Mouse (Mus musculus): ENCODE measurements around the gene Gm49384.

Gene Gm49384

GRCm38 (mm10) chr12:69204052-69204833 lies at the start of gene Gm49384:
Gm49384 (minus strand) TSS chr12:69204267.
- DNase-seq = no peak

GRCm38 (mm10) chr12:69253806-69254205 lies 49.7 kb upstream of the Gm49384 start:
- no peak for DNase-seq

GRCm38 (mm10) chr12:69250756-69251155 lies 46.7 kb upstream of the Gm49384 start:
- no peak for DNase-seq

DNA sequence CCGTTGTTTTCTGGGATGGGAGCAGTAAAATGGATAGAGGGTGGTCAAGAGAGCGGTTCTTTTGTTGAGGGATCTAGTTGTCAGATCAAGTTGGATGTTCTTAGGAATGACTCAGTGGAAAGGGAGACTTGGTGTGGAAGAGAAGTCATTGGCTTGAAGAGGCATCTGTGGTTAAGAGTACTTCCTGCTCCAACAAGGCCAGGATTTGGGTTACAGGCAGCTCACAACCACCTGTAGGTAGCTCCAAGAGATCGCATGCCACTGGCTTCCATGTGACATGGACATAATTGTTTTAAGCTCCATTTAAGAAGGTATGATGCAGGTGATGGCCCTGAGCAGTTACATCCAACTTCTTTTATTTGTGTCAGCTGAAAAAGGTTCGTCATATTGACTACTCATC lies 45.7 kb upstream of the Gm49384 start:
- no peak for DNase-seq

DNA sequence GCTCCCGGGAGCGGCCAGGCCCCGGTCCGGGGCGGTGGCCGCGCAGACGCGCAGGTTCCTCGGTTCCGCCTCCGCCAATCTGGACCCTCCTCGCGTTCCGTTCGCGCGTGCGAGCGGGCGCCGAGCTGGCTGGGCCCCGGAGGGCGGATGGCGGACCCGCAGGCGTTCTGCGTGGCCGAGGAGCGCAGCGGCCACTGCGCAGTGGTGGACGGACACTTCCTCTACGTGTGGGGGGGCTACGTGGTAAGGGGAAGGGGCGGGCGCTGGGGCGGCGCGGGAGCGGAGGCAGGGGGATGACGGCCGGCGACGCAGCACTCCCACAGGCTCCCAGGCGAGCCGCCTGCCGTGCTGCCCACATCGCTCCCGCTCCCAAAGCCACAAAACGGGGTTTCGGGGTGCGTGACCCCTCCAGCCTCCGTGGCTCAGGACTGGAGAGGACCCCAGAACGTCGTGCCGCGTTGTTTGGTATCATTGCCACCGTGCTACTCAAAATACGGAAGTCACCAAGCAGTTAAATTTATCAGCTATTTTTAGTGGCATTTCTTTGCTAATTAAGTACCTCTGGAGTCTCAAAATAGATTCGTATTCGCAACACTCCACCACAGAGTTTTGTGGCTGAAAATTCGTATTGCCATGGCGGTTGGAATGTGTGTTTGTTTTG lies 37.8 kb upstream of the Gm49384 start:
- peak; percentile 81 to 85 for DNase-seq

GRCm38 (mm10) chr12:69241405-69241770 lies 37.3 kb upstream of the Gm49384 start:
- no peak for DNase-seq

GRCm38 (mm10) chr12:69240876-69241275 lies 36.8 kb upstream of the Gm49384 start, which contains the start of gene Klhdc1:
Klhdc1 (plus strand) TSS chr12:69241176.
- no peak for DNase-seq

DNA sequence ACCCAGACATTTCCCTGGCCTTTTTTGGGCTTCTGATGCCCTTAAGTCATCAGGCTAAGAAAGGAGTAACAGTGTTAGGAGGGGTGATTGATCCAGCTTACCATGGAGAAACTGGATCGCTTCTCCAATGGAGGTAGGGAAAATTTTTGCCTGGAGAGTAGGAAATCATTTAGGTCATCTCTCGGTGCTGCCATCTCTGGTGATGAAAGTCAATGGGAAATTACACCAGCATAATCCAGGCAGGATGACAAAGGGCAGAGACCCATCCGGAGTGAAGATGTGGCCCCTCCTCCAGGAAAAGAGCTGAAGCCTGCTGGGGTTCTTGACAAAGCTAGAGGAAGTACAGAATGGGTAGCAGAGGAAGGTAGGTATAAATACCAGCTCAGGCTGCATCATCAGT lies 34.2 kb upstream of the Gm49384 start:
- DNase-seq = peak; percentile 16 to 26

GRCm38 (mm10) chr12:69235782-69236181 lies 31.7 kb upstream of the Gm49384 start:
- DNase-seq = no peak

DNA sequence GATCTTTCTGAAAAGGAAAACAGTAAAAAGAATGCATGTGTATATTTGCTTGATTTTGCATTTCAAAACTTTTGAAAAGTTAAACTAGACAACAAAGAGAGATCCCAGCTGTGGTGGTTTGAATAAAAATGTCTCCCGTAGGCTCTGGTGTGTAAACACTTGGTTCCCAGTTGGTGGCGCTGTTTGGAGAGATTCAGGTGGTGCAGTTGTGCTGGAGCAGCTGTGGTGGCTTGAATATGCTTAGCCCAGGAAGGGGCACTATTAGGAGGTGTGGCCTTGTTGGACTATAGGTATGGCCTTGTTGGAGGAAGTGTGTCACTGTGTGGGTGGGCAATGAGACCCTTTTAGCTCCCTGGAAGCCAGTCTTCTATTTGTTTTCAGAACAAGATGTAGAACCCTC lies 25.2 kb upstream of the Gm49384 start:
- DNase-seq = peak; percentile 26 to 50

GRCm38 (mm10) chr12:69227776-69228466 lies 23.9 kb upstream of the Gm49384 start, which contains the start of gene Pole2:
Pole2 (minus strand) TSS chr12:69228195.
- DNase-seq = peak; percentile 92 to 94

DNA sequence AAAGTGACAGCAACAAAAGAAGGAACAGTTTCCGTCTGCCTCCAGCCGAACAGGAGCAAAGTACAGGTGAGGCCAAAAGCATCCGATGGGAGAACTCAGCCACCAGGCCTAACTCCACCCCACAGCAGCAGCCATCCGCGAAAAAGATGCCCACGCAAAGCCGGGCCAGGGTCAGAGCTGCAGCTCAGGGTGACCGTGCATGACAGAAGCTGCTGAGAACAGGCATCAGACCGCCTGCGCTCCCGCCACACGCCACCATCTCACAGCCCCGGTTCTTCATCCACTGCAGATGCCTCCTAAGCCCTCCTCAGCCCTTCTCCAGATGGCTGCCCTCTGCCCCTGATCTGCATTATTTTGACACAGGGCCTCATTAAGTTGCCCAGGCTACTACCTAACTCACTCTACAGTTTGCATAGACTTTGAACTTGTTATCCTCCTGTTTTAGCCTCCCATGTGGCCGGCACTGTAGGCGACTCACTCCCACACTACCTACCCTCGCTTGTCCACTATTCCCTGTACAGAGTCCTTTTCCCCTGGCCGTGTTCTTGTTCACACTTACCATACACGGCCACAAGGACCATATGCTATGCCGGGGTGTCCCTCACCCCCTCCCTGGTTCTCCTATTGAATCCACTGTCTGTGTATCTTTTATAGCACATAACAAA lies 16.7 kb upstream of the Gm49384 start:
- no peak for DNase-seq

DNA sequence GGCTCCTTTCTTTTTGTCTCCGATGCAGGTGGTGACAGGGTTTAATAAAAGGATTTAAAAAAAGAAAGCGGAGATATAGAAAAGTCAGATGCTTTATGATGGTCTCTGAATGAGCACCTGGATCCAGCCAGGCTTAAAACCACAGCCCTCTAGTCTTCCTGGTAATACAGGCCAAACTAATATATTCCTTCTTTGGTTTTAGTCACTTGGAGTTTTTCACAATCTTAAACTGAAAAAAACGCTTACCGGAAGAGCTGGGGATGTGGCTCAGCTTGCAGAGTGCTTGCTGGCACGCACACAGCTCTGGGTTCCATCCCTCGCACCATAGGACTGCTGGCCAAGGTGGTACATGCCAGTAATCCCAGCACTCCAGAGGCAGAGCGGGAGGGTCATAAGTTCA lies 12.5 kb upstream of the Gm49384 start:
- DNase-seq = no peak

GRCm38 (mm10) chr12:69215000-69215785 lies 11.1 kb upstream of the Gm49384 start:
- peak; percentile 43 to 50 for DNase-seq

DNA sequence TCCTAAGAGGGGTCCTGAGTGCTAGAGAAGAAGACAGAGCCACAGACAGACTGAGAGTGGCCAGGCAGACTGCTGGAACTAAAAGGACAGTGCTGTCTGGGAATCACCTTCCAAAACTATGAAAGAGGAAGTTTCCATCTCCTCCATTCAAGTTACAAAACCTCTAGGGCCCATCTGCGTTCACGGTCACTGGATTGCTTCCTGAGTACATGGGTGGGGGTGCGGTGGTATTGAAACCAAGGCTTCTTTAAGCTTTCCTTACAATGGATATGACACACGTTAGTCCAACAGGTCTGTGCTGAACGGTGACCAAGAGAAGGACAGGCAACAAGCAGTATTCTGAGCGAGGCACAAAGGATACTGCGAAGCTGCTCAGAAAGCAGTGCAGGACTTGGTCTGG lies 10.3 kb upstream of the Gm49384 start:
- DNase-seq = no peak

DNA sequence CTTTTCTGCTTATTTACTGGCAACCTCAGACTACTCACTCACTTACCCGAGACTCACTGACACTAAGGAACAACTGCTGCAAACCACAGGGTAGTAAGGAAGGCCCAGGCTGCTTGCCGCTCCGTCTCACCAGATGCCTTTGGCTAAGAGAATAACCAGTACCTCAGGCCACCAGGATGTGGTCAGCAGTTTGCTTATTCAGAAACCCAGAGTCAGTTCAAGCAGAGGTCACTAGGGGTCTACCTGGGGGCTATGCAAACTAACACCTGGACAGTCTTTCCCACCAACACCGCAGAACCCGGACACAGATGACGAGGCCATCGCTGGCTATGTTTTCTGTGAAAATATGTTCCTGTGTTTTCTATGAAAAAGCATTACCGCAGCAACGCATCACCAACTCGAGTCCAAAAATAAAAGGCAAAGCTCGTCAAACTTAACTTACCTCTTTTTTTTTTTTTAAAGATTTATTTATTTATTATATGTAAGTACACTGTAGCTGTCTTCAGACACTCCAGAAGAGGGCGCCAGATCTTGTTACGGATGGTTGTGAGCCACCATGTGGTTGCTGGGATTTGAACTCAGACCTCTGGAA lies 9.2 kb upstream of the Gm49384 start:
- no peak for DNase-seq

GRCm38 (mm10) chr12:69211057-69211456 lies 7.0 kb upstream of the Gm49384 start:
- no peak for DNase-seq

DNA sequence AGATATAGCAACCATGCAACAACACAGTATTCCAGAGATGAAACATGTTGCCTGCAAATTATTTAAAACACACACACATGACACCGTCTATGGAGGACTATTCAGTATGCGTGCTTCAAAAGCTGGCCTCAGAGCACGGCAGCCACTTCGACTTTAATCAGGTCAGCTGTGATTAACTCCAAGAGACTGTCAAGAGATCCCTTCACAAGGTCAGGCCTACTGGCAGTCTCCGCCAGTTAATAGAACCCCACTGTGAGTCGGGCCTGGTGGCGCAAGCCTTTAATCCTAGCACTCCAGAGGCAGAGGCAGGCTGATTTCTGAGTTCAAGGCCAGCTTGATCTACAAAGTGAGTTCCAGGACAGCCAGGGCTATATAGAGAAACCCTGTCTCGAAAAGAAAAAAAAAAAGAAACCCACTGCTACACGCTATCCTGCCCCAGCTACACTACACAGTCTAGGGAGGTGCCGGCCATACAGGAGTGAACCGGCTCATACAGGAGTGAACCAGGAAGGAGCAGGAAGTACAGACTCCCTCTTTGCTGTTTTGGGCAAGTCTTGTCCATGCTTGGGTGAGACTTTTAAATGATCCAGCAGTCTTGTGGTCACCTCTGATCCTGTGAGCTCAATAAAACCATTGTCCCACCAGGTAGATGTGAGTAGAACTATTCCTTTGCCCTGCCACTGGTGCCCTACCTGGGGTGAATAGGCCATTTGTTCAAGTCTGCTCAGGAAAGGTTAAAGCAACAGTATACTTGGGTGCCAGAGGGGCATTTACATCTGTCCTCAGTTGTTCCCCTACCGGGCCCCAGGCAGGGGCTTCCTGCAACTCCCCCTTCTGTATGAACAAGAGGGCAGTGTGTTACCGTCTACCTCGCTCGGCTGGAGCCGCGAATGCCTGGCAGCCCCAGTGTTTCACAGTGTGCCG lies 6.3 kb upstream of the Gm49384 start:
- DNase-seq = no peak

GRCm38 (mm10) chr12:69208520-69208919 lies 4.5 kb upstream of the Gm49384 start:
- no peak for DNase-seq

DNA sequence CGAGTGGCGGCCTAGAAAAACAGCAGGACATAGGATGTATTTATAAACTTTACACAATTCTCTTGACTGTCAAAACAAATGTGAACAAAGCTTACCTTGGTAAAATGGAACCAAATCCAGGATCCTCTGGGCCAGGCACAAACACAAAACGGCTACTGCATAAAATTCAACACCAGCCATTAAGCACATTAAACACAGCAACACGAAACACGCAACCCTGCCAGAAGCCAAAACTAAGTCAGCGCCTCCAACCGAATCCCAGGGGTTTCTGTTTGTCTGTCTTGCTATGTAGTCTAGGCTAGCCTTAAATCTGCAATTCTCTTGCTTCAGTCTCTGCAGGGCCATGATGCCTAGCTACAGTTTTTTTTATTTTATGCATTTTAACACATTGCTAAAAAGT lies 3.9 kb upstream of the Gm49384 start:
- DNase-seq = no peak

- no peak for DNase-seq
Measured at GRCm38 (mm10) chr12:69207396-69207795, 3.3 kb upstream of the Gm49384 start.

Measured in lung, postnatal 4 days (tissue).